Mouse (Mus musculus): ENCODE measurements at regions not wholly inside any gene's neighbourhood (a gene's known extent, or its start where the extent isn't known, plus 50 kb on each side); places are given as distances from the start of the nearest gene placed in this dataset.

- Histone ChIP-seq H3K27me3 (ENCODE audit: insufficient read depth, low read length) (no peaks in the 10 kb centered on the region), H3K9ac (no peak overlapping the region), H3K4me2 (ENCODE audit: low read depth) (no peak overlapping the region), H3K9me3 (ENCODE audit: low read length) (no peaks in the 10 kb centered on the region), H3K4me1 (ENCODE audit: insufficient read depth) (no peaks in the 10 kb centered on the region), H3K36me3 (ENCODE audit: insufficient read depth) (no peaks in the 10 kb centered on the region), H3K27ac (ENCODE audit: low read depth, low read length) (no peak overlapping the region), H3K4me3 (ENCODE audit: low read depth, low read length) (no peak overlapping the region)
- ATAC-seq (no peak), DNase-seq (no peak)
- WGBS, result 89% methylated on average over 11 of the region's 11 CpGs
- no peak for TF ChIP-seq CTCF (IDR thresholded peaks at IDR 0.05; ENCODE audit: low read depth)
Observed at GRCm38 (mm10) chr8:128235071-128235470, 123.3 kb upstream of the Nrp1 start.

- DNase-seq, result no peak
- no peak for TF ChIP-seq CTCF (IDR thresholded peaks at IDR 0.05; ENCODE audit: low read depth)
- Histone ChIP-seq H3K9ac (no peak overlapping the region), H3K27me3 (ENCODE audit: insufficient read depth, low read length) (no peaks in the 10 kb centered on the region), H3K4me2 (ENCODE audit: low read depth) (no peak overlapping the region), H3K4me1 (ENCODE audit: insufficient read depth) (no peaks in the 10 kb centered on the region), H3K4me3 (ENCODE audit: low read depth, low read length) (no peak overlapping the region), H3K9me3 (ENCODE audit: low read length) (no peaks in the 10 kb centered on the region), H3K27ac (ENCODE audit: low read depth, low read length) (no peak overlapping the region), H3K36me3 (ENCODE audit: insufficient read depth) (no peaks in the 10 kb centered on the region)
- 87% methylated on average over 5 of the region's 5 CpGs for WGBS
- no peak for ATAC-seq
Observed at GRCm38 (mm10) chr8:128235527-128235926, 122.9 kb upstream of the Nrp1 start.

GRCm38 (mm10) chr8:128236097-128236496 is 122.3 kb upstream of the Nrp1 start:
- Histone ChIP-seq H3K9me3 (ENCODE audit: low read length) (no peaks in the 10 kb centered on the region), H3K36me3 (ENCODE audit: insufficient read depth) (no peaks in the 10 kb centered on the region), H3K4me3 (ENCODE audit: low read depth, low read length) (no peak overlapping the region), H3K4me2 (ENCODE audit: low read depth) (no peak overlapping the region), H3K27ac (ENCODE audit: low read depth, low read length) (no peak overlapping the region), H3K27me3 (ENCODE audit: insufficient read depth, low read length) (no peaks in the 10 kb centered on the region), H3K9ac (no peak overlapping the region), H3K4me1 (ENCODE audit: insufficient read depth) (no peaks in the 10 kb centered on the region)
- no peak for TF ChIP-seq CTCF (IDR thresholded peaks at IDR 0.05; ENCODE audit: low read depth)
- no peak for ATAC-seq
- no peak for DNase-seq
- WGBS, result 84% methylated on average over 2 of the region's 2 CpGs

GRCm38 (mm10) chr8:128238948-128239347 is 119.5 kb upstream of the Nrp1 start:
- H3K4me3 ChIP-seq (ENCODE audit: low read depth, low read length), result no peak overlapping the region
- no peak overlapping the region for H3K4me2 ChIP-seq (ENCODE audit: low read depth)
- TF ChIP-seq CTCF (IDR thresholded peaks at IDR 0.05; ENCODE audit: low read depth), result no peak
- H3K27ac ChIP-seq (ENCODE audit: low read depth, low read length), result no peak overlapping the region
- DNase-seq (no peak), ATAC-seq (no peak)
- H3K4me1 ChIP-seq (ENCODE audit: insufficient read depth), result no peaks in the 10 kb centered on the region
- no peaks in the 10 kb centered on the region for H3K9me3 ChIP-seq (ENCODE audit: low read length)
- H3K9ac ChIP-seq, result no peak overlapping the region
- 86% methylated on average over 2 of the region's 2 CpGs for WGBS
- no peaks in the 10 kb centered on the region for H3K27me3 ChIP-seq (ENCODE audit: insufficient read depth, low read length)
- H3K36me3 ChIP-seq (ENCODE audit: insufficient read depth), result no peaks in the 10 kb centered on the region

DNA sequence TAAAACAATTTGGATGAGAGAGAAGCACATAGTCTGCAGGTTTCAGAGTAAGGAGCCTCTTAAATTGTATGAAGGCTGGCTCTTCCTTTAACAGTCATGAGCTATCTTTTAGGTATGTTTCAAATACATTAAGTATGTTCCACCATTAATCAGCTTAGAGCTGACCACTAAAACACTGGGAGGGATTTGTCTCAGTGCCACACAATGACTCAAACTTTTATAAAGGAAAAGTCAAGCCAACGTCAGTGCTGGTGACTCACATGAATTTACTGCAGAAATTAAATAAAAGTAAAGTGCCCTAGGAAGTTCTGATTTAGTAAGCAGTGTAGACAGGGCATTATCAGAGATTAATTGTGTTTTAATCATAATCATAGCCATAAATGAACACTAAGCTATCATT is 118.6 kb upstream of the Nrp1 start:
- DNase-seq (no peak), ATAC-seq (no peak)
- no peak overlapping the region for H3K27ac ChIP-seq (ENCODE audit: low read depth, low read length)
- H3K36me3 ChIP-seq (ENCODE audit: insufficient read depth), result no peaks in the 10 kb centered on the region
- H3K27me3 ChIP-seq (ENCODE audit: insufficient read depth, low read length), result no peaks in the 10 kb centered on the region
- no peaks in the 10 kb centered on the region for H3K4me1 ChIP-seq (ENCODE audit: insufficient read depth)
- no peak overlapping the region for H3K9ac ChIP-seq
- no peak overlapping the region for H3K4me2 ChIP-seq (ENCODE audit: low read depth)
- 57% methylated on average over 1 of the region's 1 CpGs for WGBS
- no peak overlapping the region for H3K4me3 ChIP-seq (ENCODE audit: low read depth, low read length)
- H3K9me3 ChIP-seq (ENCODE audit: low read length), result no peaks in the 10 kb centered on the region
- TF ChIP-seq CTCF (IDR thresholded peaks at IDR 0.05; ENCODE audit: low read depth), result no peak

DNA sequence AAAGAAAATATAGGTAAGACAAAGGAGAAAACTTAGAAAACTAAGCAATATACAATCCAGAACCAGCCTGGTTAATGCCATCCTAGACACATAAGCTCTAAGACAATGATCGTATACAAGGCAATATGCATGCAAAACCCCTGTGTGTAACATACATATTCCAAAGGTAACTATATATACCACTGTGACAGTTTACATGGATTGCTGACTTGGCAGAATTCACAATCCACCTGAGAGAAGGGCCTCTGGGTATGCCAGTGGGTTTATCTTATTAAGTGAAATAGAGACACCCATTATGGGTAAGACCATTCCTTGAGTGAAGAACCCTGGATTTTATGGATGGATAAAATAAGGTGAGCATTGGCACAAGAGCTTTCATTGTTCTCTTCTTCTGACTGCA is 117.2 kb upstream of the Nrp1 start:
- Histone ChIP-seq H3K4me2 (ENCODE audit: low read depth) (no peak overlapping the region), H3K36me3 (ENCODE audit: insufficient read depth) (no peaks in the 10 kb centered on the region), H3K4me1 (ENCODE audit: insufficient read depth) (no peaks in the 10 kb centered on the region), H3K4me3 (ENCODE audit: low read depth, low read length) (no peak overlapping the region), H3K9ac (no peak overlapping the region), H3K27ac (ENCODE audit: low read depth, low read length) (no peak overlapping the region), H3K27me3 (ENCODE audit: insufficient read depth, low read length) (no peaks in the 10 kb centered on the region), H3K9me3 (ENCODE audit: low read length) (no peaks in the 10 kb centered on the region)
- WGBS, result 95% methylated on average over 1 of the region's 1 CpGs
- ATAC-seq (no peak), DNase-seq (no peak)
- TF ChIP-seq CTCF (IDR thresholded peaks at IDR 0.05; ENCODE audit: low read depth), result no peak

- WGBS, result 95% methylated on average over 3 of the region's 3 CpGs
- Histone ChIP-seq H3K4me3 (ENCODE audit: low read depth, low read length) (no peak overlapping the region), H3K4me2 (ENCODE audit: low read depth) (no peak overlapping the region), H3K27me3 (ENCODE audit: insufficient read depth, low read length) (no peaks in the 10 kb centered on the region), H3K9me3 (ENCODE audit: low read length) (no peaks in the 10 kb centered on the region), H3K4me1 (ENCODE audit: insufficient read depth) (no peaks in the 10 kb centered on the region), H3K27ac (ENCODE audit: low read depth, low read length) (no peak overlapping the region), H3K9ac (no peak overlapping the region), H3K36me3 (ENCODE audit: insufficient read depth) (no peaks in the 10 kb centered on the region)
- DNase-seq (no peak), ATAC-seq (no peak)
- no peak for TF ChIP-seq CTCF (IDR thresholded peaks at IDR 0.05; ENCODE audit: low read depth)
Observed at GRCm38 (mm10) chr8:128242465-128243251, 115.7 kb upstream of the Nrp1 start.
